Mouse (Mus musculus): ENCODE results near the gene Alox12b. TPM values are rescaled to one million over a fixed set of nuclear protein-coding genes. Genes with fewer than 3 reads are reported as not detected.

Gene Alox12b
- polyA plus RNA-seq (2017; shearing (Covaris generic)) = not detected

GRCm38 (mm10) chr11:69156800-69157199 is at the start of gene Alox12b:
Gene Alox12b (plus strand): TSS chr11:69156989.

GRCm38 (mm10) chr11:69120221-69121000 is 36.4 kb upstream of the Alox12b start, which contains the start of gene Hes7:
Gene Hes7 (plus strand): TSS chr11:69120404.

GRCm38 (mm10) chr11:69122336-69122951 is 34.3 kb upstream of the Alox12b start, which contains the start of gene 9130213A22Rik:
Gene 9130213A22Rik (minus strand): TSS chr11:69122589.

GRCm38 (mm10) chr11:69125852-69125918 is 31.1 kb upstream of the Alox12b start, which contains the start of gene Aloxe3:
Gene Aloxe3 (plus strand): TSS chr11:69125896.

GRCm38 (mm10) chr11:69197743-69198142 is 41.0 kb downstream of the Alox12b start, which contains the start of gene Alox8:
Gene Alox8 (minus strand): TSS chr11:69197843.

Other genes starting within 250 kb of the Alox12b start
- not detected for gene Odf4, start 229.9 kb upstream of the Alox12b start, polyA plus RNA-seq (2017; shearing (Covaris generic))
- 0.17 TPM for gene Arhgef15, start 199.5 kb upstream of the Alox12b start, polyA plus RNA-seq (2017; shearing (Covaris generic))
- gene Slc25a35, start 188.9 kb upstream of the Alox12b start, polyA plus RNA-seq (2017; shearing (Covaris generic)) = 9.9 TPM
- 37.1 TPM for gene Rangrf, start 181.8 kb upstream of the Alox12b start, polyA plus RNA-seq (2017; shearing (Covaris generic))
- 3.8 TPM for gene Pfas, start 148.5 kb upstream of the Alox12b start, polyA plus RNA-seq (2017; shearing (Covaris generic))
- 23.1 TPM for gene Ctc1, start 141.1 kb upstream of the Alox12b start, polyA plus RNA-seq (2017; shearing (Covaris generic))
- 4.2 TPM for gene Aurkb, start 111.3 kb upstream of the Alox12b start, polyA plus RNA-seq (2017; shearing (Covaris generic))
- 7.2 TPM for gene Borcs6, start 97.3 kb upstream of the Alox12b start, polyA plus RNA-seq (2017; shearing (Covaris generic))
- 1.7 TPM for gene Tmem107, start 86.2 kb upstream of the Alox12b start, polyA plus RNA-seq (2017; shearing (Covaris generic))
- 139 TPM for gene Vamp2, start 68.5 kb upstream of the Alox12b start, polyA plus RNA-seq (2017; shearing (Covaris generic))
- gene Per1, start 61.8 kb upstream of the Alox12b start, polyA plus RNA-seq (2017; shearing (Covaris generic)) = 8.9 TPM
- not detected for gene Hes7, start 36.6 kb upstream of the Alox12b start, polyA plus RNA-seq (2017; shearing (Covaris generic))
- not detected for gene 9130213A22Rik, start 34.4 kb upstream of the Alox12b start, polyA plus RNA-seq (2017; shearing (Covaris generic))
- gene Aloxe3, start 31.1 kb upstream of the Alox12b start, polyA plus RNA-seq (2017; shearing (Covaris generic)) = 0.08 TPM
- gene Alox8, start 40.9 kb downstream of the Alox12b start, polyA plus RNA-seq (2017; shearing (Covaris generic)) = 3.2 TPM
- 0.19 TPM for gene Gucy2e, start 80.0 kb downstream of the Alox12b start, polyA plus RNA-seq (2017; shearing (Covaris generic))
- 8.7 TPM for gene Cntrob, start 166.8 kb downstream of the Alox12b start, polyA plus RNA-seq (2017; shearing (Covaris generic))
- gene Trappc1, start 167.0 kb downstream of the Alox12b start, polyA plus RNA-seq (2017; shearing (Covaris generic)) = 96.9 TPM
- gene Kcnab3, start 169.3 kb downstream of the Alox12b start, polyA plus RNA-seq (2017; shearing (Covaris generic)) = 1.4 TPM
- gene Rnf227, start 183.5 kb downstream of the Alox12b start, polyA plus RNA-seq (2017; shearing (Covaris generic)) = 2.4 TPM
- 139 TPM for gene Chd3, start 212.4 kb downstream of the Alox12b start, polyA plus RNA-seq (2017; shearing (Covaris generic))
- 97.6 TPM for gene Naa38, start 238.5 kb downstream of the Alox12b start, polyA plus RNA-seq (2017; shearing (Covaris generic))
- gene Cyb5d1, start 238.6 kb downstream of the Alox12b start, polyA plus RNA-seq (2017; shearing (Covaris generic)) = 25.4 TPM
- gene Tmem88, start 241.2 kb downstream of the Alox12b start, polyA plus RNA-seq (2017; shearing (Covaris generic)) = 0.54 TPM

Measured in CD4-positive, CD25-positive, alpha-beta regulatory T cell (primary cell).